Mouse (Mus musculus): ENCODE measurements around the gene Adamts15. TPM values are rescaled to one million over a fixed set of nuclear protein-coding genes. Genes with fewer than 3 reads are reported as not detected.

Adamts15 gene
- polyA plus RNA-seq, 1 experiment from 2014 or later = 3.2 TPM

- 40% methylated on average over 9 of the region's 9 CpGs for WGBS
- H3K4me2 ChIP-seq = no peak overlapping the region
- H3K9ac ChIP-seq (ENCODE audit: low read length) = no peak overlapping the region
- peak; percentile 90 for DNase-seq (ENCODE audit: low spot score, missing footprints)
- H3K27ac ChIP-seq (ENCODE audit: low read depth, low read length) = no peak overlapping the region
- no peaks in the 10 kb centered on the region for H3K36me3 ChIP-seq (ENCODE audit: control insufficient read depth, insufficient read depth, low read length)
- H3K9me3 ChIP-seq (ENCODE audit: control insufficient read depth, low read length) = no peaks in the 10 kb centered on the region
- no peaks in the 10 kb centered on the region for H3K4me1 ChIP-seq (ENCODE audit: control insufficient read depth, insufficient read depth, low read length)
- peaks cover 14% of the 10 kb centered on the region for H3K27me3 ChIP-seq (ENCODE audit: control insufficient read depth, insufficient read depth, low read length)
- peak; percentile 54; the same call in 1 of the 2 replicates for ATAC-seq (ENCODE audit: low FRiP score)
- no peak overlapping the region for H3K4me3 ChIP-seq (ENCODE audit: low read depth, low read length)
Measured at GRCm38 (mm10) chr9:30936674-30937438, 14.6 kb upstream of the Adamts15 start.

- Histone ChIP-seq H3K36me3 (ENCODE audit: control insufficient read depth, insufficient read depth, low read length) (no peaks in the 10 kb centered on the region), H3K27me3 (ENCODE audit: control insufficient read depth, insufficient read depth, low read length) (no peaks in the 10 kb centered on the region), H3K4me3 (ENCODE audit: low read depth, low read length) (no peak overlapping the region), H3K27ac (ENCODE audit: low read depth, low read length) (no peak overlapping the region), H3K4me1 (ENCODE audit: control insufficient read depth, insufficient read depth, low read length) (no peaks in the 10 kb centered on the region), H3K9ac (ENCODE audit: low read length) (no peak overlapping the region), H3K4me2 (no peak overlapping the region), H3K9me3 (ENCODE audit: control insufficient read depth, low read length) (no peaks in the 10 kb centered on the region)
- 81% methylated on average over 6 of the region's 6 CpGs for WGBS
- ATAC-seq (ENCODE audit: low FRiP score) (no peak), DNase-seq (ENCODE audit: low spot score, missing footprints) (no peak)
Measured at GRCm38 (mm10) chr9:30934827-30935226, 12.6 kb upstream of the Adamts15 start.

- DNase-seq (ENCODE audit: low spot score, missing footprints) (peak; percentile 78), ATAC-seq (ENCODE audit: low FRiP score) (no peak)
- WGBS = 84% methylated on average over 4 of the region's 4 CpGs
- Histone ChIP-seq H3K9me3 (ENCODE audit: control insufficient read depth, low read length) (no peaks in the 10 kb centered on the region), H3K27me3 (ENCODE audit: control insufficient read depth, insufficient read depth, low read length) (no peaks in the 10 kb centered on the region), H3K4me1 (ENCODE audit: control insufficient read depth, insufficient read depth, low read length) (no peaks in the 10 kb centered on the region), H3K4me2 (no peak overlapping the region), H3K27ac (ENCODE audit: low read depth, low read length) (no peak overlapping the region), H3K9ac (ENCODE audit: low read length) (no peak overlapping the region), H3K36me3 (ENCODE audit: control insufficient read depth, insufficient read depth, low read length) (no peaks in the 10 kb centered on the region), H3K4me3 (ENCODE audit: low read depth, low read length) (no peak overlapping the region)
Measured at GRCm38 (mm10) chr9:30932346-30932745, 10.1 kb upstream of the Adamts15 start.

- no peaks in the 10 kb centered on the region for H3K36me3 ChIP-seq (ENCODE audit: control insufficient read depth, insufficient read depth, low read length)
- no peaks in the 10 kb centered on the region for H3K9me3 ChIP-seq (ENCODE audit: control insufficient read depth, low read length)
- H3K4me1 ChIP-seq (ENCODE audit: control insufficient read depth, insufficient read depth, low read length) = no peaks in the 10 kb centered on the region
- H3K27ac ChIP-seq (ENCODE audit: low read depth, low read length) = no peak overlapping the region
- ATAC-seq (ENCODE audit: low FRiP score) (no peak), DNase-seq (ENCODE audit: low spot score, missing footprints) (no peak)
- no peak overlapping the region for H3K4me2 ChIP-seq
- H3K9ac ChIP-seq (ENCODE audit: low read length) = no peak overlapping the region
- no peak overlapping the region for H3K4me3 ChIP-seq (ENCODE audit: low read depth, low read length)
- H3K27me3 ChIP-seq (ENCODE audit: control insufficient read depth, insufficient read depth, low read length) = no peaks in the 10 kb centered on the region
- WGBS = 93% methylated on average over 2 of the region's 2 CpGs
Measured at GRCm38 (mm10) chr9:30928759-30929158, 6.5 kb upstream of the Adamts15 start.

- Histone ChIP-seq H3K27me3 (ENCODE audit: control insufficient read depth, insufficient read depth, low read length) (peaks cover 19% of the 10 kb centered on the region), H3K27ac (ENCODE audit: low read depth, low read length) (no peak overlapping the region), H3K9ac (ENCODE audit: low read length) (peak overlapping the region; percentile 15; the same call in 1 of the 2 replicates), H3K4me1 (ENCODE audit: control insufficient read depth, insufficient read depth, low read length) (peaks cover 3% of the 10 kb centered on the region; the same call in 1 of the 2 replicates), H3K4me3 (ENCODE audit: low read depth, low read length) (peak overlapping the region; percentile 42), H3K36me3 (ENCODE audit: control insufficient read depth, insufficient read depth, low read length) (no peaks in the 10 kb centered on the region), H3K9me3 (ENCODE audit: control insufficient read depth, low read length) (no peaks in the 10 kb centered on the region), H3K4me2 (peak overlapping the region; percentile 82)
- 4% methylated on average over 56 of the region's 56 CpGs for whole genome bisulfite sequencing
- ATAC-seq (ENCODE audit: low FRiP score) (peak; percentile 57; the same call in 1 of the 2 replicates), DNase-seq (ENCODE audit: low spot score, missing footprints) (peak; percentile 94)
Measured at GRCm38 (mm10) chr9:30921261-30922103, 770 bp downstream of the Adamts15 start.

- H3K4me1 ChIP-seq (ENCODE audit: control insufficient read depth, insufficient read depth, low read length) = peaks cover 3% of the 10 kb centered on the region; the same call in 1 of the 2 replicates
- no peak overlapping the region for H3K4me3 ChIP-seq (ENCODE audit: low read depth, low read length)
- no peaks in the 10 kb centered on the region for H3K9me3 ChIP-seq (ENCODE audit: control insufficient read depth, low read length)
- H3K9ac ChIP-seq (ENCODE audit: low read length) = no peak overlapping the region
- H3K27ac ChIP-seq (ENCODE audit: low read depth, low read length) = no peak overlapping the region
- H3K4me2 ChIP-seq = no peak overlapping the region
- ATAC-seq (ENCODE audit: low FRiP score) (no peak), DNase-seq (ENCODE audit: low spot score, missing footprints) (no peak)
- H3K27me3 ChIP-seq (ENCODE audit: control insufficient read depth, insufficient read depth, low read length) = peaks cover 19% of the 10 kb centered on the region
- H3K36me3 ChIP-seq (ENCODE audit: control insufficient read depth, insufficient read depth, low read length) = no peaks in the 10 kb centered on the region
- WGBS = 26% methylated on average over 6 of the region's 6 CpGs
Measured at GRCm38 (mm10) chr9:30920736-30921135, 1.5 kb downstream of the Adamts15 start.

GRCm38 (mm10) chr9:30919686-30920085 is 2.6 kb downstream of the Adamts15 start:
- no peaks in the 10 kb centered on the region for H3K36me3 ChIP-seq (ENCODE audit: control insufficient read depth, insufficient read depth, low read length)
- no peak overlapping the region for H3K4me3 ChIP-seq (ENCODE audit: low read depth, low read length)
- no peak overlapping the region for H3K9ac ChIP-seq (ENCODE audit: low read length)
- WGBS = 83% methylated on average over 9 of the region's 9 CpGs
- no peak overlapping the region for H3K4me2 ChIP-seq
- H3K4me1 ChIP-seq (ENCODE audit: control insufficient read depth, insufficient read depth, low read length) = peaks cover 3% of the 10 kb centered on the region; the same call in 1 of the 2 replicates
- peaks cover 19% of the 10 kb centered on the region for H3K27me3 ChIP-seq (ENCODE audit: control insufficient read depth, insufficient read depth, low read length)
- H3K27ac ChIP-seq (ENCODE audit: low read depth, low read length) = no peak overlapping the region
- no peak for ATAC-seq (ENCODE audit: low FRiP score)
- DNase-seq (ENCODE audit: low spot score, missing footprints) = no peak
- H3K9me3 ChIP-seq (ENCODE audit: control insufficient read depth, low read length) = no peaks in the 10 kb centered on the region

GRCm38 (mm10) chr9:30918466-30919356 is 3.5 kb downstream of the Adamts15 start:
- H3K4me2 ChIP-seq = no peak overlapping the region
- no peak overlapping the region for H3K27ac ChIP-seq (ENCODE audit: low read depth, low read length)
- no peak for ATAC-seq (ENCODE audit: low FRiP score)
- WGBS = 67% methylated on average over 12 of the region's 12 CpGs
- no peak overlapping the region for H3K4me3 ChIP-seq (ENCODE audit: low read depth, low read length)
- H3K36me3 ChIP-seq (ENCODE audit: control insufficient read depth, insufficient read depth, low read length) = no peaks in the 10 kb centered on the region
- peaks cover 3% of the 10 kb centered on the region; the same call in 1 of the 2 replicates for H3K4me1 ChIP-seq (ENCODE audit: control insufficient read depth, insufficient read depth, low read length)
- H3K27me3 ChIP-seq (ENCODE audit: control insufficient read depth, insufficient read depth, low read length) = peaks cover 19% of the 10 kb centered on the region
- H3K9ac ChIP-seq (ENCODE audit: low read length) = no peak overlapping the region
- peak; percentile 78 for DNase-seq (ENCODE audit: low spot score, missing footprints)
- no peaks in the 10 kb centered on the region for H3K9me3 ChIP-seq (ENCODE audit: control insufficient read depth, low read length)
